Mouse (Mus musculus): ENCODE measurements at regions not wholly inside any gene's neighbourhood (a gene's known extent, or its start where the extent isn't known, plus 50 kb on each side); places are given as distances from the start of the nearest gene placed in this dataset.

- TF ChIP-seq CTCF (IDR thresholded peaks at IDR 0.05; ENCODE audit: control insufficient read depth, insufficient read depth, insufficient replicate concordance, low read depth, low read length), result no peak
- TF ChIP-seq POLR2A (IDR thresholded peaks at IDR 0.05; ENCODE audit: control insufficient read depth, low read depth, low read length), result no peak
Observed at GRCm38 (mm10) chr8:116048480-116048879, 340.9 kb upstream of the Maf start.
